14 mouse cellular contexts compared by ENCODE assay signal in the genomic region with DNA sequence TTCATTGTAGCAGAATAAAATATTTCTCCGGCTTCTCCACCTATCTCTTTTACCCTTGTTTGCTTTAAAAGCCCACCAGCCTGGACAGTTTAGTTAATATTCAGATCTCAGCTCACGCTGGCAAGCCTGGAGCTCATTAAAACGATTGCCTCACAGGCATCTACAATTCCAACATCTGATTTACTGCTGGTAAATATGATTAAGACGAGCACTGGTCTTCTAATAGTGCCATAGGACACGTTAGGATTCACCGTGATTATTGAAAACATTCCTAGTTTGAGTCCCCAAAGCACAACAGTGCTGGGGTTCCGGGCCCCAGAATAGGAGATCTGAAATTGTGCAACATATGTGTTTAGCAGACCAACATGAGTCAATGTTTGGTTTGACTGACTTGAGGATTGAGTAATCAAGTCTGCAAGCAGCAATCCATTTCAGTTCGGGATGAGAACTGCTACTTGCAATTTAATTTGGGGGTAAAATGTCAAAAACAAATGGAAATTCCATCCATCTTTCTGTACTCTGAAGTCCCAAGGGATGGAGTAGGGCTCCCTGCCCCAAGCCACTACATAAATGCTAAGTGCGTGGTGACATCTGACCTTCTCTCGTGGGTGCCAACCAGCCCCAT.
DNase-seq lines count a peak whose midpoint lies in the region; ATAC-seq and TF ChIP-seq lines count a peak whose summit lies in the region.
"Had no signal": no experiment of that assay in that cellular context is flagged by ENCODE, and none has a peak within 500 bp of the region (broad histone marks: within the 10 kb centered on the region; RNA-seq: fewer than 3 reads in every experiment).

No protein-coding gene starts in this region.

- no peaks in the 10 kb centered on the region for H3K9me3 ChIP-seq in liver, embryonic 14.5 days (ENCODE audit: control insufficient read depth, low read length)
- H3K9me3 ChIP-seq in liver, embryonic 11.5 days (ENCODE audit: control insufficient read depth, low read length), result no peaks in the 10 kb centered on the region
- no peaks in the 10 kb centered on the region for H3K9me3 ChIP-seq in midbrain, embryonic 16.5 days (replicated peaks; ENCODE audit: control insufficient read depth, low read length, poor library complexity, severe bottlenecking)
- H3K9me3 ChIP-seq: embryonic facial prominence, embryonic 12.5 days; neural tube, embryonic 15.5 days had no signal

- H3K9ac ChIP-seq in liver, embryonic 14.5 days (replicated peaks), result no peak overlapping the region
- no peak overlapping the region for H3K9ac ChIP-seq in liver, embryonic 11.5 days (ENCODE audit: low read depth, low read length)
- no peak overlapping the region for H3K9ac ChIP-seq in midbrain, embryonic 16.5 days (ENCODE audit: low read depth, low read length)
- H3K9ac ChIP-seq: embryonic facial prominence, embryonic 12.5 days; neural tube, embryonic 15.5 days had no signal

- intact Hi-C loops in left cerebral cortex, postnatal 14 days (cut with DNase I), result no loop called here

- H3K4me3 ChIP-seq in liver, embryonic 14.5 days (ENCODE audit: insufficient read depth in 1 of 2, low read depth in 2 of 2, low read length in 2 of 2), result no peak overlapping the region
- no peak overlapping the region for H3K4me3 ChIP-seq in liver, embryonic 11.5 days (ENCODE audit: low read depth, low read length)
- H3K4me3 ChIP-seq in midbrain, embryonic 16.5 days (ENCODE audit: low read depth, low read length), result no peak overlapping the region
- H3K4me3 ChIP-seq: embryonic facial prominence, embryonic 12.5 days; megakaryocyte, embryonic 14.5 days; neural tube, embryonic 15.5 days had no signal

- WGBS in liver, embryonic 14.5 days (ENCODE audit: insufficient replicate concordance), result 63% methylated on average over 10 of the region's 10 CpGs
- WGBS in liver, embryonic 11.5 days, result 75% methylated on average over 10 of the region's 10 CpGs
- WGBS in midbrain, embryonic 16.5 days, result 30% methylated on average over 10 of the region's 10 CpGs

- TF ChIP-seq EP300 in liver, embryonic 14.5 days (IDR thresholded peaks at IDR 0.05; ENCODE audit: low read depth), result no peak

- H3K27ac ChIP-seq in liver, embryonic 14.5 days, result no peak overlapping the region
- no peak overlapping the region for H3K27ac ChIP-seq in liver, embryonic 11.5 days (ENCODE audit: low read depth, low read length)
- peak overlapping the region; percentile 39 for H3K27ac ChIP-seq in midbrain, embryonic 16.5 days (ENCODE audit: low read length)
- H3K27ac ChIP-seq: embryonic facial prominence, embryonic 12.5 days; neural tube, embryonic 15.5 days had no signal

- no peak for TF ChIP-seq CTCF in liver, embryonic 14.5 days (IDR thresholded peaks at IDR 0.05; ENCODE audit: low read depth)

- H3K4me1 ChIP-seq in liver, embryonic 14.5 days (replicated peaks; ENCODE audit: control insufficient read depth in 2 of 2, insufficient read depth in 2 of 2, low read length in 1 of 2), result peaks cover 0 to 3% of the 10 kb centered on the region in 2 experiments; a peak in 1 of 4 replicates
- H3K4me1 ChIP-seq in liver, embryonic 11.5 days (replicated peaks; ENCODE audit: control insufficient read depth, insufficient read depth, low read length), result no peaks in the 10 kb centered on the region; the same call in 1 of the 2 replicates
- H3K4me1 ChIP-seq in midbrain, embryonic 16.5 days (ENCODE audit: control insufficient read depth, insufficient read depth, low read length), result peaks cover 25% of the 10 kb centered on the region

- peak in 2 of 3 experiments; percentile 17 for DNase-seq in liver, embryonic 14.5 days (ENCODE audit: low read depth in 3 of 3, low spot score in 3 of 3)
- DNase-seq in liver, embryonic 11.5 days (ENCODE audit: low spot score), result no peak
- peak; percentile 93 for DNase-seq in adipocyte (ENCODE audit: low spot score)
- no peak for DNase-seq in left cerebral cortex, postnatal 14 days (ENCODE audit: low spot score in 2 of 2)
- DNase-seq in retina, postnatal 1 day, result no peak
- no peak for DNase-seq in cerebellum, postnatal 10 days
- DNase-seq: gastrocnemius, postnatal 36 days; kidney, postnatal 14 days; left cerebral cortex, postnatal 4 days had no signal

- H3K27me3 ChIP-seq in liver, embryonic 14.5 days (ENCODE audit: control insufficient read depth, insufficient read depth, low read length), result no peaks in the 10 kb centered on the region
- H3K27me3 ChIP-seq in liver, embryonic 11.5 days (replicated peaks; ENCODE audit: control insufficient read depth, insufficient read depth, low read length), result no peaks in the 10 kb centered on the region
- no peaks in the 10 kb centered on the region for H3K27me3 ChIP-seq in midbrain, embryonic 16.5 days (ENCODE audit: control insufficient read depth, insufficient read depth, low read depth, low read length)
- H3K27me3 ChIP-seq: embryonic facial prominence, embryonic 12.5 days; neural tube, embryonic 15.5 days had no signal

- no peak overlapping the region for H3K4me2 ChIP-seq in liver, embryonic 14.5 days (ENCODE audit: low read depth)
- no peak overlapping the region for H3K4me2 ChIP-seq in liver, embryonic 11.5 days
- no peak overlapping the region for H3K4me2 ChIP-seq in midbrain, embryonic 16.5 days (ENCODE audit: low read length)
- H3K4me2 ChIP-seq: embryonic facial prominence, embryonic 12.5 days; neural tube, embryonic 15.5 days had no signal

- no peaks in the 10 kb centered on the region for H3K36me3 ChIP-seq in liver, embryonic 14.5 days (replicated peaks; ENCODE audit: control insufficient read depth, insufficient read depth, low read depth)
- no peaks in the 10 kb centered on the region for H3K36me3 ChIP-seq in liver, embryonic 11.5 days (ENCODE audit: control insufficient read depth, insufficient read depth, low read length)
- no peaks in the 10 kb centered on the region for H3K36me3 ChIP-seq in midbrain, embryonic 16.5 days (ENCODE audit: control insufficient read depth, insufficient read depth, low read length)
- H3K36me3 ChIP-seq: embryonic facial prominence, embryonic 12.5 days; neural tube, embryonic 15.5 days had no signal

- ATAC-seq in liver, embryonic 14.5 days (ENCODE audit: insufficient read depth), result no peak
- no peak for ATAC-seq in liver, embryonic 11.5 days (replicated peaks; ENCODE audit: low FRiP score)
- peak; percentile 86 for ATAC-seq in granulocyte monocyte progenitor cell, adult 5-6 weeks (replicated peaks; ENCODE audit: poor library complexity, severe bottlenecking)
- ATAC-seq in midbrain, embryonic 16.5 days, result no peak

Comparison
In these comparisons a context has a peak if more than half of its experiments do, and no peak if none do; other contexts are left out.
1. DNase-seq: peak in liver, embryonic 14.5 days (2 of 3) and adipocyte (single experiment); none in liver, embryonic 11.5 days (single experiment), left cerebral cortex, postnatal 14 days (0 of 2), retina, postnatal 1 day (single experiment) and cerebellum, postnatal 10 days (0 of 2).